Mouse (Mus musculus) cerebellum, adult 11 months (tissue): ENCODE data around the gene Ptprt.
A peak's percentile ranks its signal among the peaks of the same experiment; 100 is the strongest.

Experiments
- DNase-seq: peaks from one replicate; pipeline ENCODE4 v3.0.0; 2022

The Ptprt gene

GRCm38 (mm10) chr2:162577819-162578218, 83.1 kb downstream of the Ptprt start:
- no peak for DNase-seq

- no peak for DNase-seq
Measured at GRCm38 (mm10) chr2:162572851-162573250, 88.1 kb downstream of the Ptprt start.

- no peak for DNase-seq
Measured at GRCm38 (mm10) chr2:162571037-162571436, 89.9 kb downstream of the Ptprt start.

GRCm38 (mm10) chr2:162568308-162569100, 92.4 kb downstream of the Ptprt start:
- DNase-seq: no peak

GRCm38 (mm10) chr2:162548312-162548711, 112.6 kb downstream of the Ptprt start:
- DNase-seq: no peak

- no peak for DNase-seq
Measured at GRCm38 (mm10) chr2:162531638-162532037, 129.3 kb downstream of the Ptprt start.

- no peak for DNase-seq
Measured at GRCm38 (mm10) chr2:162528911-162529310, 132.0 kb downstream of the Ptprt start.

- no peak for DNase-seq
Measured at GRCm38 (mm10) chr2:162515993-162516392, 145.0 kb downstream of the Ptprt start.

- DNase-seq: no peak
Measured at GRCm38 (mm10) chr2:162513072-162513471, 147.9 kb downstream of the Ptprt start.

- DNase-seq: no peak
Measured at GRCm38 (mm10) chr2:162512094-162512493, 148.9 kb downstream of the Ptprt start.

GRCm38 (mm10) chr2:162509016-162509415, 151.9 kb downstream of the Ptprt start:
- DNase-seq: no peak

- no peak for DNase-seq
Measured at GRCm38 (mm10) chr2:162507664-162508063, 153.3 kb downstream of the Ptprt start.

- DNase-seq: no peak
Measured at GRCm38 (mm10) chr2:162504850-162505249, 156.1 kb downstream of the Ptprt start.

- DNase-seq: no peak
Measured at GRCm38 (mm10) chr2:162499501-162499915, 161.4 kb downstream of the Ptprt start.

GRCm38 (mm10) chr2:162498191-162498590, 162.8 kb downstream of the Ptprt start:
- no peak for DNase-seq

- no peak for DNase-seq
Measured at GRCm38 (mm10) chr2:162484036-162484435, 176.9 kb downstream of the Ptprt start.

- DNase-seq: no peak
Measured at GRCm38 (mm10) chr2:162443106-162443505, 217.8 kb downstream of the Ptprt start.

- DNase-seq: no peak
Measured at GRCm38 (mm10) chr2:162436646-162437045, 224.3 kb downstream of the Ptprt start.

- no peak for DNase-seq
Measured at GRCm38 (mm10) chr2:162430171-162430570, 230.8 kb downstream of the Ptprt start.

GRCm38 (mm10) chr2:162426114-162426513, 234.8 kb downstream of the Ptprt start:
- DNase-seq: no peak

- DNase-seq: no peak
Measured at GRCm38 (mm10) chr2:162418181-162418580, 242.8 kb downstream of the Ptprt start.

GRCm38 (mm10) chr2:162413073-162413812, 247.7 kb downstream of the Ptprt start:
- no peak for DNase-seq

- DNase-seq: peak; percentile 12
Measured at GRCm38 (mm10) chr2:162411014-162411413, 249.9 kb downstream of the Ptprt start.

- DNase-seq: no peak
Measured at GRCm38 (mm10) chr2:162409245-162409644, 251.7 kb downstream of the Ptprt start.
